31 mouse cellular contexts compared by ENCODE assay signal in genomic region chr16:22845481-22845880, GRCm38 (mm10). TPM values are rescaled to one million over a fixed set of nuclear protein-coding genes. Genes with fewer than 3 reads are reported as not detected.
DNase-seq lines count a peak whose midpoint lies in the region; ATAC-seq and TF ChIP-seq lines count a peak whose summit lies in the region.
"Had no signal": no experiment of that assay in that cellular context is flagged by ENCODE, and none has a peak within 500 bp of the region (broad histone marks: within the 10 kb centered on the region; RNA-seq: fewer than 3 reads in every experiment).

No protein-coding gene starts in this region.

- no peak overlapping the region for H3K9ac ChIP-seq in kidney, embryonic 16.5 days (replicated peaks; ENCODE audit: low read length)
- no peak overlapping the region for H3K9ac ChIP-seq in stomach, embryonic 16.5 days (ENCODE audit: low read length)
- H3K9ac ChIP-seq in stomach, postnatal 0 days (ENCODE audit: low read length), result no peak overlapping the region
- no peak overlapping the region; the same call in 1 of the 2 replicates for H3K9ac ChIP-seq in liver, postnatal 0 days (replicated peaks)
- H3K9ac ChIP-seq: midbrain, embryonic 15.5 days; neural tube, embryonic 12.5 days had no signal

- no peak for TF ChIP-seq EP300 in stomach, postnatal 0 days (optimal IDR thresholded peaks at IDR 0.05)
- 0 out of 2 replicates have a peak, but pooled peaks have one; percentile 27 for TF ChIP-seq EP300 in liver, postnatal 0 days (IDR thresholded peaks at IDR 0.05; ENCODE audit: low read depth)

- no peak for ATAC-seq in kidney, embryonic 16.5 days (ENCODE audit: low FRiP score, low TSS enrichment)
- ATAC-seq in stomach, embryonic 16.5 days (ENCODE audit: insufficient read depth, low FRiP score), result no peak
- ATAC-seq in stomach, postnatal 0 days (ENCODE audit: low FRiP score, low TSS enrichment), result no peak
- peak; percentile 80 for ATAC-seq in liver, postnatal 0 days
- ATAC-seq: forebrain, embryonic 16.5 days; inflammation-experienced regulatory T-cells, adult 6 months; lung, postnatal 0 days had no signal

- no peak overlapping the region for H3K4me3 ChIP-seq in kidney, embryonic 16.5 days (ENCODE audit: low read length)
- H3K4me3 ChIP-seq in stomach, embryonic 16.5 days (replicated peaks; ENCODE audit: low read length), result no peak overlapping the region
- no peak overlapping the region for H3K4me3 ChIP-seq in stomach, postnatal 0 days (ENCODE audit: low read depth, low read length)
- H3K4me3 ChIP-seq in liver, postnatal 0 days (ENCODE audit: low read depth, low read length), result no peak overlapping the region
- H3K4me3 ChIP-seq: neural tube, embryonic 12.5 days had no signal

- 0 out of 2 replicates have a peak, but pooled peaks cover 5% of the 10 kb centered on the region for H3K4me1 ChIP-seq in kidney, embryonic 16.5 days (ENCODE audit: insufficient read depth, low read length)
- peaks cover 17% of the 10 kb centered on the region; the same call in 1 of the 2 replicates for H3K4me1 ChIP-seq in stomach, embryonic 16.5 days (ENCODE audit: control insufficient read depth, insufficient read depth, low read length)
- no peaks in the 10 kb centered on the region; the same call in 1 of the 2 replicates for H3K4me1 ChIP-seq in stomach, postnatal 0 days (replicated peaks; ENCODE audit: control insufficient read depth, insufficient read depth)
- H3K4me1 ChIP-seq in liver, postnatal 0 days (ENCODE audit: insufficient read depth), result peaks cover 16% of the 10 kb centered on the region
- H3K4me1 ChIP-seq: neural tube, embryonic 12.5 days had no signal

- WGBS in kidney, embryonic 16.5 days, result 84% methylated on average over 4 of the region's 4 CpGs
- 86% methylated on average over 4 of the region's 4 CpGs for WGBS in stomach, embryonic 16.5 days
- 80% methylated on average over 4 of the region's 4 CpGs for WGBS in stomach, postnatal 0 days
- 80% methylated on average over 4 of the region's 4 CpGs for WGBS in liver, postnatal 0 days (ENCODE audit: insufficient replicate concordance)

- H3K9me3 ChIP-seq in kidney, embryonic 16.5 days (ENCODE audit: low read length), result no peaks in the 10 kb centered on the region
- no peaks in the 10 kb centered on the region for H3K9me3 ChIP-seq in stomach, embryonic 16.5 days (replicated peaks; ENCODE audit: control insufficient read depth, low read length)
- no peaks in the 10 kb centered on the region for H3K9me3 ChIP-seq in stomach, postnatal 0 days (ENCODE audit: control insufficient read depth, low read length)
- H3K9me3 ChIP-seq in liver, postnatal 0 days (ENCODE audit: low read length), result no peaks in the 10 kb centered on the region
- H3K9me3 ChIP-seq: forebrain, embryonic 10.5 days; hindbrain, embryonic 13.5 days; limb, embryonic 15.5 days; midbrain, embryonic 15.5 days; neural tube, embryonic 12.5 days had no signal

- no peak overlapping the region for H3K4me2 ChIP-seq in kidney, embryonic 16.5 days (replicated peaks; ENCODE audit: low read depth, low read length)
- no peak overlapping the region for H3K4me2 ChIP-seq in stomach, embryonic 16.5 days (ENCODE audit: low read depth, low read length)
- no peak overlapping the region for H3K4me2 ChIP-seq in stomach, postnatal 0 days (replicated peaks; ENCODE audit: low read depth)
- H3K4me2 ChIP-seq in liver, postnatal 0 days (ENCODE audit: low read depth, low read length), result peak overlapping the region; percentile 75

- TF ChIP-seq CTCF in stomach, postnatal 0 days (IDR thresholded peaks at IDR 0.05; ENCODE audit: low read depth), result no peak
- TF ChIP-seq CTCF in liver, postnatal 0 days (IDR thresholded peaks at IDR 0.05; ENCODE audit: low read depth), result no peak

- no peaks in the 10 kb centered on the region for H3K36me3 ChIP-seq in kidney, embryonic 16.5 days (ENCODE audit: insufficient read depth, low read length)
- no peaks in the 10 kb centered on the region for H3K36me3 ChIP-seq in stomach, embryonic 16.5 days (ENCODE audit: control insufficient read depth, insufficient read depth, low read length)
- peaks cover 4% of the 10 kb centered on the region; the same call in 1 of the 2 replicates for H3K36me3 ChIP-seq in stomach, postnatal 0 days (ENCODE audit: control insufficient read depth, insufficient read depth, low read length)
- H3K36me3 ChIP-seq in liver, postnatal 0 days (replicated peaks; ENCODE audit: insufficient read depth, low read length), result peaks cover 12% of the 10 kb centered on the region
- H3K36me3 ChIP-seq: midbrain, embryonic 15.5 days had no signal

- no peak overlapping the region for H3K27ac ChIP-seq in kidney, embryonic 16.5 days (ENCODE audit: low read length)
- peak overlapping the region; percentile 31; the same call in 1 of the 2 replicates for H3K27ac ChIP-seq in stomach, embryonic 16.5 days (ENCODE audit: low read length)
- no peak overlapping the region for H3K27ac ChIP-seq in stomach, postnatal 0 days (replicated peaks)
- H3K27ac ChIP-seq in liver, postnatal 0 days (ENCODE audit: low read depth), result peak overlapping the region; percentile 81
- H3K27ac ChIP-seq: forebrain, embryonic 10.5 days; limb, embryonic 15.5 days; macrophage; midbrain, embryonic 15.5 days; neural tube, embryonic 12.5 days had no signal

- DNase-seq in kidney, adult 11 months, result peak; percentile 50
- no peak for DNase-seq in stomach, postnatal 0 days (ENCODE audit: low spot score)
- DNase-seq in kidney, postnatal 14 days, result peak; percentile 47
- DNase-seq in liver, postnatal 0 days, result peak; percentile 66
- no peak for DNase-seq in spleen, postnatal 36 days (ENCODE audit: low spot score in 2 of 2)
- DNase-seq: cerebellum, adult 11-12 months; cerebellum, postnatal 14 days; gastrocnemius, postnatal 14 days; heart, adult 2 months; heart, postnatal 36 days; left cerebral cortex, postnatal 4 days; retina, postnatal 1 day; right cerebral cortex, postnatal 25 days; spleen, adult 18-20 months had no signal

- H3K27me3 ChIP-seq in kidney, embryonic 16.5 days (ENCODE audit: insufficient read depth, low read length), result no peaks in the 10 kb centered on the region
- H3K27me3 ChIP-seq in stomach, embryonic 16.5 days (ENCODE audit: control insufficient read depth, insufficient read depth, low read length), result no peaks in the 10 kb centered on the region
- no peaks in the 10 kb centered on the region for H3K27me3 ChIP-seq in stomach, postnatal 0 days (ENCODE audit: control insufficient read depth, insufficient read depth, low read length)
- no peaks in the 10 kb centered on the region for H3K27me3 ChIP-seq in liver, postnatal 0 days (ENCODE audit: insufficient read depth, low read length)
- H3K27me3 ChIP-seq: hindbrain, embryonic 13.5 days; limb, embryonic 15.5 days; midbrain, embryonic 15.5 days; neural tube, embryonic 12.5 days had no signal

RNA-seq across cellular contexts. Expression of gene Tbccd1, which starts 12.0 kb away (rescaled TPM):
- polyA plus RNA-seq in kidney, embryonic 16.5 days (2015; fragmentation: Nextera tagmentation; extraction: Ambion mirVana), result 34.6 and 35.8 TPM in 2 replicates
- 29.8 and 38.3 TPM in 2 replicates for polyA plus RNA-seq in stomach, embryonic 16.5 days (2015; fragmentation: Nextera tagmentation; extraction: Ambion mirVana)
- polyA plus RNA-seq in stomach, postnatal 0 days (2015; fragmentation: Nextera tagmentation; extraction: Ambion mirVana), result 11.5 and 12.2 TPM in 2 replicates
- polyA plus RNA-seq in liver, postnatal 0 days (2015; fragmentation: Nextera tagmentation; extraction: Ambion mirVana), result 13.7 and 14.6 TPM in 2 replicates

RNA-seq across cellular contexts. Expression of gene Dnajb11, which starts 12.2 kb away (rescaled TPM):
- 112 and 123 TPM in 2 replicates for polyA plus RNA-seq in kidney, embryonic 16.5 days (2015; fragmentation: Nextera tagmentation; extraction: Ambion mirVana)
- polyA plus RNA-seq in stomach, embryonic 16.5 days (2015; fragmentation: Nextera tagmentation; extraction: Ambion mirVana), result 99.9 and 109 TPM in 2 replicates
- 93.5 and 94.2 TPM in 2 replicates for polyA plus RNA-seq in stomach, postnatal 0 days (2015; fragmentation: Nextera tagmentation; extraction: Ambion mirVana)
- 48.9 and 50.3 TPM in 2 replicates for polyA plus RNA-seq in liver, postnatal 0 days (2015; fragmentation: Nextera tagmentation; extraction: Ambion mirVana)

RNA-seq across cellular contexts. Expression of gene Crygs, which starts 34.1 kb away (rescaled TPM):
- polyA plus RNA-seq in kidney, embryonic 16.5 days (2015; fragmentation: Nextera tagmentation; extraction: Ambion mirVana), result 0.31 TPM in 1 of 2 replicates, not detected in the other
- polyA plus RNA-seq in stomach, embryonic 16.5 days (2015; fragmentation: Nextera tagmentation; extraction: Ambion mirVana), result not detected in 2 replicates
- 0.11 and 0.15 TPM in 2 replicates for polyA plus RNA-seq in stomach, postnatal 0 days (2015; fragmentation: Nextera tagmentation; extraction: Ambion mirVana)
- polyA plus RNA-seq in liver, postnatal 0 days (2015; fragmentation: Nextera tagmentation; extraction: Ambion mirVana), result not detected in 2 replicates
- polyA plus RNA-seq: C2C12; forebrain, embryonic 10.5 days; forebrain, embryonic 16.5 days; heart, adult 2 months; heart, embryonic 14.5 days; hindbrain, embryonic 13.5 days; inflammation-experienced regulatory T-cells, adult 6 months; limb, embryonic 15.5 days; lung, postnatal 0 days; macrophage; midbrain, embryonic 15.5 days; neural tube, embryonic 12.5 days; stomach, embryonic 14.5 days; urinary bladder, adult 2 months had no signal

RNA-seq across cellular contexts. Expression of gene Ahsg, which starts 45.6 kb away (rescaled TPM):
- polyA plus RNA-seq in kidney, embryonic 16.5 days (2015; fragmentation: Nextera tagmentation; extraction: Ambion mirVana), result 9.5 and 12.6 TPM in 2 replicates
- 82.1 and 111 TPM in 2 replicates for polyA plus RNA-seq in stomach, embryonic 16.5 days (2015; fragmentation: Nextera tagmentation; extraction: Ambion mirVana)
- polyA plus RNA-seq in stomach, postnatal 0 days (2015; fragmentation: Nextera tagmentation; extraction: Ambion mirVana), result 29.1 and 50.8 TPM in 2 replicates
- 25,564 and 27,060 TPM in 2 replicates for polyA plus RNA-seq in liver, postnatal 0 days (2015; fragmentation: Nextera tagmentation; extraction: Ambion mirVana)
- polyA plus RNA-seq: C2C12; embryonic facial prominence, embryonic 11.5 days; forebrain, embryonic 10.5 days; hindbrain, embryonic 13.5 days; inflammation-experienced regulatory T-cells, adult 6 months; macrophage; midbrain, embryonic 15.5 days; thymus, postnatal 0 days had no signal

Comparison
In these comparisons a context has a peak if more than half of its experiments do, and no peak if none do; other contexts are left out.
1. H3K27ac ChIP-seq: peak in stomach, embryonic 16.5 days (single experiment) and liver, postnatal 0 days (single experiment); none in kidney, embryonic 16.5 days (single experiment) and stomach, postnatal 0 days (single experiment).
2. DNase-seq: peak in kidney, adult 11 months (single experiment), kidney, postnatal 14 days (single experiment) and liver, postnatal 0 days (single experiment); none in stomach, postnatal 0 days (single experiment) and spleen, postnatal 36 days (0 of 2).